Mouse (Mus musculus) limb, embryonic 10.5 days (tissue): ENCODE measurements around the gene Mta2. TPM values are rescaled to one million over a fixed set of nuclear protein-coding genes. Genes with fewer than 3 reads are reported as not detected.

Source experiments
- DNase-seq: peaks from one replicate; pipeline ENCODE4 v3.0.0-alpha.2; 2017; ENCODE audit warnings: low spot score
- H3K27ac ChIP-seq: fragments of 300-500 bp; sonication (generic); 2 replicates; pipeline ENCODE4 v1.5.1; 2016; ENCODE audit warnings: mild to moderate bottlenecking
- H3K27me3 ChIP-seq: fragments of 300-500 bp; sonication (generic); 2 replicates; pipeline ENCODE4 v1.6.1; 2016; ENCODE audit warnings: low read depth, mild to moderate bottlenecking; ENCODE audit not compliant: poor library complexity, severe bottlenecking
- H3K36me3 ChIP-seq: fragments of 300-500 bp; sonication (generic); 2 replicates; pipeline ENCODE4 v1.6.1; 2016; ENCODE audit warnings: mild to moderate bottlenecking, moderate library complexity
- H3K4me1 ChIP-seq: fragments of 300-500 bp; sonication (generic); 2 replicates; pipeline ENCODE4 v1.6.1; 2016
- H3K4me3 ChIP-seq: fragments of 300-500 bp; sonication (generic); 2 replicates; pipeline ENCODE4 v1.5.1; 2016; ENCODE audit warnings: mild to moderate bottlenecking, moderate library complexity
- H3K9me3 ChIP-seq: fragments of 300-500 bp; sonication (generic); replicated peaks from 2 replicates; pipeline ENCODE4 v1.6.1; 2016; ENCODE audit warnings: mild to moderate bottlenecking
- WGBS: fragments of 180-500 bp; shearing (Covaris S2); methylation state at CpG from one replicate; pipeline ENCODE4 v1.1.7; 2016; 5-methylcytosine and 5-hydroxymethylcytosine counted together
- polyA plus RNA-seq: library from polyadenylated mRNA; unstranded; fragments of >200 nt; fragmentation: Nextera tagmentation; extraction: Ambion mirVana; gene quantifications from 2 replicates; pipeline ENCODE4 v1.2.1, GENCODE M21; 2016

Mta2 gene
- polyA plus RNA-seq, 1 experiment from 2014 or later: 233 TPM

- H3K36me3 ChIP-seq: peaks cover 78% of the 10 kb centered on the region
- H3K27ac ChIP-seq: peak overlapping the region; percentile 99
- peak overlapping the region; percentile 85 for H3K4me3 ChIP-seq
- no peaks in the 10 kb centered on the region for H3K9me3 ChIP-seq
- peaks cover 36% of the 10 kb centered on the region for H3K4me1 ChIP-seq
- 82% methylated on average over 15 of the region's 15 CpGs for WGBS
- no peak for DNase-seq
- H3K27me3 ChIP-seq: no peaks in the 10 kb centered on the region
Observed at GRCm38 (mm10) chr19:8940526-8941133, 1.0 kb upstream of the Mta2 start.

- H3K27ac ChIP-seq: peak overlapping the region; percentile 99
Observed at GRCm38 (mm10) chr19:8941136-8941514, 550 bp upstream of the Mta2 start.

GRCm38 (mm10) chr19:8942276-8942964 is 745 bp downstream of the Mta2 start:
- peak overlapping the region; percentile 85 for H3K4me3 ChIP-seq
- H3K27me3 ChIP-seq: no peaks in the 10 kb centered on the region
- H3K36me3 ChIP-seq: peaks cover 77% of the 10 kb centered on the region
- whole genome bisulfite sequencing: under 1% methylated on average over 44 of the region's 46 CpGs
- H3K9me3 ChIP-seq: no peaks in the 10 kb centered on the region
- H3K4me1 ChIP-seq: peaks cover 36% of the 10 kb centered on the region
- DNase-seq: peak; percentile 80
- peak overlapping the region; percentile 99 for H3K27ac ChIP-seq

More at GRCm38 (mm10) chr19:8941136-8941514, 550 bp upstream of the Mta2 start:
- H3K27me3 ChIP-seq: no peaks in the 10 kb centered on the region
- 30% methylated on average over 10 of the region's 10 CpGs for WGBS
- peak; percentile 41 for DNase-seq
- peaks cover 78% of the 10 kb centered on the region for H3K36me3 ChIP-seq
- H3K4me1 ChIP-seq: peaks cover 36% of the 10 kb centered on the region
- peak overlapping the region; percentile 85 for H3K4me3 ChIP-seq
- H3K9me3 ChIP-seq: no peaks in the 10 kb centered on the region

GRCm38 (mm10) chr19:8943047-8943446 is 1.4 kb downstream of the Mta2 start:
- Histone ChIP-seq H3K27me3 (no peaks in the 10 kb centered on the region), H3K9me3 (no peaks in the 10 kb centered on the region), H3K4me1 (peaks cover 36% of the 10 kb centered on the region), H3K27ac (peak overlapping the region; percentile 99), H3K4me3 (peak overlapping the region; percentile 85), H3K36me3 (peaks cover 77% of the 10 kb centered on the region)
- 72% methylated on average over 2 of the region's 2 CpGs for WGBS
- DNase-seq: no peak

- no peaks in the 10 kb centered on the region for H3K27me3 ChIP-seq
- peaks cover 36% of the 10 kb centered on the region for H3K4me1 ChIP-seq
- H3K36me3 ChIP-seq: peaks cover 77% of the 10 kb centered on the region
- peak overlapping the region; percentile 85 for H3K4me3 ChIP-seq
- H3K9me3 ChIP-seq: no peaks in the 10 kb centered on the region
- DNase-seq: no peak
- no peak overlapping the region for H3K27ac ChIP-seq
- 78% methylated on average over 5 of the region's 5 CpGs for WGBS
Observed at GRCm38 (mm10) chr19:8944062-8944461, 2.4 kb downstream of the Mta2 start.

GRCm38 (mm10) chr19:8944750-8945149 is 3.1 kb downstream of the Mta2 start:
- Histone ChIP-seq H3K9me3 (no peaks in the 10 kb centered on the region), H3K36me3 (peaks cover 78% of the 10 kb centered on the region), H3K27me3 (no peaks in the 10 kb centered on the region), H3K4me3 (peak overlapping the region; percentile 85), H3K27ac (no peak overlapping the region), H3K4me1 (peaks cover 36% of the 10 kb centered on the region)
- WGBS: 55% methylated on average over 5 of the region's 5 CpGs
- peak; percentile 81 for DNase-seq

GRCm38 (mm10) chr19:8945251-8945650 is 3.6 kb downstream of the Mta2 start:
- H3K4me3 ChIP-seq: peak overlapping the region; percentile 85
- no peak for DNase-seq
- H3K4me1 ChIP-seq: peaks cover 34% of the 10 kb centered on the region
- H3K27ac ChIP-seq: no peak overlapping the region
- H3K9me3 ChIP-seq: no peaks in the 10 kb centered on the region
- whole genome bisulfite sequencing: 89% methylated on average over 6 of the region's 6 CpGs
- H3K36me3 ChIP-seq: peaks cover 78% of the 10 kb centered on the region
- H3K27me3 ChIP-seq: no peaks in the 10 kb centered on the region

GRCm38 (mm10) chr19:8946929-8947328 is 5.3 kb downstream of the Mta2 start:
- H3K4me1 ChIP-seq: peaks cover 21% of the 10 kb centered on the region
- H3K9me3 ChIP-seq: no peaks in the 10 kb centered on the region
- no peak overlapping the region for H3K27ac ChIP-seq
- no peak overlapping the region for H3K4me3 ChIP-seq
- peaks cover 89% of the 10 kb centered on the region for H3K36me3 ChIP-seq
- no peak for DNase-seq
- no peaks in the 10 kb centered on the region for H3K27me3 ChIP-seq
- WGBS: 91% methylated on average over 7 of the region's 7 CpGs

- peaks cover 80% of the 10 kb centered on the region for H3K36me3 ChIP-seq
- 95% methylated on average over 5 of the region's 5 CpGs for WGBS
Observed at GRCm38 (mm10) chr19:8950190-8950589, 8.5 kb downstream of the Mta2 start.

GRCm38 (mm10) chr19:8952241-8952640 is 10.6 kb downstream of the Mta2 start:
- no peaks in the 10 kb centered on the region for H3K9me3 ChIP-seq
- H3K4me3 ChIP-seq: peak overlapping the region; percentile 6; the same call in 1 of the 2 replicates
- no peak overlapping the region for H3K27ac ChIP-seq
- peaks cover 20% of the 10 kb centered on the region for H3K4me1 ChIP-seq
- whole genome bisulfite sequencing: 95% methylated on average over 9 of the region's 9 CpGs
- peaks cover 80% of the 10 kb centered on the region for H3K36me3 ChIP-seq
- DNase-seq: no peak
- H3K27me3 ChIP-seq: no peaks in the 10 kb centered on the region

More at GRCm38 (mm10) chr19:8950190-8950589, 8.5 kb downstream of the Mta2 start:
- H3K4me3 ChIP-seq: no peak overlapping the region
- H3K9me3 ChIP-seq: no peaks in the 10 kb centered on the region
- H3K27me3 ChIP-seq: no peaks in the 10 kb centered on the region
- no peak overlapping the region for H3K27ac ChIP-seq
- H3K4me1 ChIP-seq: peaks cover 19% of the 10 kb centered on the region
- no peak for DNase-seq

GRCm38 (mm10) chr19:8953135-8954039 is 11.7 kb downstream of the Mta2 start, which contains the start of gene Tut1:
Gene Tut1, plus strand, starts transcription at chr19:8953847.
- peaks cover 20% of the 10 kb centered on the region for H3K4me1 ChIP-seq
- WGBS: 5% methylated on average over 46 of the region's 46 CpGs
- DNase-seq: peak; percentile 86
- H3K9me3 ChIP-seq: no peaks in the 10 kb centered on the region
- peak within 1 kb of the TSS; percentile 85 for H3K4me3 ChIP-seq
- H3K27me3 ChIP-seq: no peaks in the 10 kb centered on the region
- peak within 1 kb of the TSS; percentile 85 for H3K27ac ChIP-seq
- H3K36me3 ChIP-seq: peaks cover 80% of the 10 kb centered on the region

- whole genome bisulfite sequencing: 10% methylated on average over 9 of the region's 9 CpGs
- Histone ChIP-seq H3K4me3 (peak overlapping the region; percentile 85), H3K36me3 (peaks cover 80% of the 10 kb centered on the region)
Observed at GRCm38 (mm10) chr19:8954171-8954570, 12.5 kb downstream of the Mta2 start.

More at GRCm38 (mm10) chr19:8954171-8954570, 12.5 kb downstream of the Mta2 start:
- H3K27ac ChIP-seq: peak overlapping the region; percentile 85
- H3K4me1 ChIP-seq: peaks cover 20% of the 10 kb centered on the region
- DNase-seq: no peak
- H3K27me3 ChIP-seq: no peaks in the 10 kb centered on the region
- no peaks in the 10 kb centered on the region for H3K9me3 ChIP-seq
